Mouse (Mus musculus): Measurements from ENCODE around the gene A730061H03Rik.

GRCm38 (mm10) chr14:55536116-55536745 is 24.0 kb downstream of the A730061H03Rik start:
- no peak for TF ChIP-seq GATA1 (IDR thresholded peaks at IDR 0.05; ENCODE audit: borderline replicate concordance, low read length)
- TF ChIP-seq FLI1 (IDR thresholded peaks at IDR 0.05; ENCODE audit: low read length) = no peak
